7 mouse cellular contexts compared by ENCODE assay signal in the genomic region with DNA sequence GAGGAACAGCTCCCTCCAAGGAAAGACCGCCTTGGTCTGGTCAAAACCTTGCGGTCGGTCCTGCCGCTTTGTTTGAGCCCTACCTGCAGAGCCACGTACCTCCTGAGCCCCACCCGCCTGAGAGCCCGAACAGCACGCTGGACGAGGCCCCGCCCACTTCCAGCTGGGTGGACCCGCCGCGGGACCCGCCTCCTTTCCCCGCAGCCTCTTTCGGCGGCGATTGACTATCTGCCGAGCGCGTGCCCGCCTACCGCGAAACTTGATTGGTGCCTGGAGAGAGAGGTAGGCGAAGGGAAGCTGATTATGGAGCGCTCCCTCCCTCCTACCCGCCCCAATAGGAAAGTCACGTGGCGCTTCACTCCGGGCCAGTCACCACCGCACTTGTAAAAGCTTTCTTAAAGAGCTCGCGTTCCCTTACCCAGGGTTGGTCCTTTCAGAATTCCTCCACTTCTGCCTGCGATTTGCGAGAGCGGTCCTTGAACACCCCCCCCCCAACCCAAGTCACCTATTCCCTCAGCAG. TPM values are rescaled to one million over a fixed set of nuclear protein-coding genes. Genes with fewer than 3 reads are reported as not detected.
DNase-seq lines count a peak whose midpoint lies in the region; ATAC-seq lines count a peak whose summit lies in the region.

No protein-coding gene starts in this region.

- H3K4me2 ChIP-seq in embryonic facial prominence, embryonic 11.5 days (ENCODE audit: low read depth, low read length) = peak overlapping the region; percentile 90
- peak overlapping the region; percentile 91 for H3K4me2 ChIP-seq in midbrain, embryonic 13.5 days (replicated peaks)

- peaks cover 8% of the 10 kb centered on the region for H3K4me1 ChIP-seq in embryonic facial prominence, embryonic 11.5 days (ENCODE audit: control insufficient read depth, insufficient read depth, low read length)
- H3K4me1 ChIP-seq in limb, embryonic 10.5 days = peaks cover 74% of the 10 kb centered on the region
- H3K4me1 ChIP-seq in midbrain, embryonic 13.5 days (replicated peaks) = peaks cover 44% of the 10 kb centered on the region

- WGBS in embryonic facial prominence, embryonic 11.5 days = under 1% methylated on average over 36 of the region's 36 CpGs
- under 1% methylated on average over 36 of the region's 36 CpGs for WGBS in limb, embryonic 10.5 days
- WGBS in midbrain, embryonic 13.5 days = under 1% methylated on average over 36 of the region's 36 CpGs

- peak overlapping the region; percentile 98 for H3K9ac ChIP-seq in embryonic facial prominence, embryonic 11.5 days (replicated peaks; ENCODE audit: low read length)
- peak overlapping the region; percentile 96 for H3K9ac ChIP-seq in midbrain, embryonic 13.5 days (replicated peaks)

- H3K36me3 ChIP-seq in embryonic facial prominence, embryonic 11.5 days (replicated peaks; ENCODE audit: control insufficient read depth, insufficient read depth, low read depth, low read length) = no peaks in the 10 kb centered on the region
- H3K36me3 ChIP-seq in limb, embryonic 10.5 days = peaks cover 29% of the 10 kb centered on the region
- H3K36me3 ChIP-seq in midbrain, embryonic 13.5 days = peaks cover 18% of the 10 kb centered on the region

- peak; percentile 88 for ATAC-seq in embryonic facial prominence, embryonic 11.5 days (replicated peaks; ENCODE audit: insufficient number of reproducible peaks, low FRiP score, low TSS enrichment, low read depth)
- peak; percentile 78 for ATAC-seq in granulocyte monocyte progenitor cell, adult 5-6 weeks (replicated peaks; ENCODE audit: poor library complexity, severe bottlenecking)
- ATAC-seq in midbrain, embryonic 13.5 days = peak; percentile 91

- H3K27ac ChIP-seq in embryonic facial prominence, embryonic 11.5 days (replicated peaks; ENCODE audit: low read depth, low read length) = peak overlapping the region; percentile 98
- peak overlapping the region; percentile 98 for H3K27ac ChIP-seq in limb, embryonic 10.5 days
- H3K27ac ChIP-seq in midbrain, embryonic 13.5 days = peak overlapping the region; percentile 98

- no peaks in the 10 kb centered on the region for H3K27me3 ChIP-seq in embryonic facial prominence, embryonic 11.5 days (ENCODE audit: control insufficient read depth, insufficient read depth, low read length)
- H3K27me3 ChIP-seq in limb, embryonic 10.5 days (ENCODE audit: low read depth, poor library complexity, severe bottlenecking) = no peaks in the 10 kb centered on the region
- peaks cover 7% of the 10 kb centered on the region; the same call in 1 of the 2 replicates for H3K27me3 ChIP-seq in midbrain, embryonic 13.5 days

- H3K9me3 ChIP-seq in embryonic facial prominence, embryonic 11.5 days (replicated peaks; ENCODE audit: control insufficient read depth, low read length) = no peaks in the 10 kb centered on the region
- no peaks in the 10 kb centered on the region for H3K9me3 ChIP-seq in limb, embryonic 10.5 days (replicated peaks)
- no peaks in the 10 kb centered on the region for H3K9me3 ChIP-seq in midbrain, embryonic 13.5 days

- DNase-seq in adrenal gland, postnatal 14 days = peak; percentile 99
- peak; percentile 98 for DNase-seq in embryonic facial prominence, embryonic 11.5 days (ENCODE audit: low spot score)
- peak; percentile 99 for DNase-seq in kidney, adult 11 months
- peak; percentile 99 for DNase-seq in limb, embryonic 10.5 days (ENCODE audit: low spot score)
- DNase-seq in spleen, adult 12 weeks (ENCODE audit: low spot score) = peak; percentile 94

- H3K4me3 ChIP-seq in embryonic facial prominence, embryonic 11.5 days (ENCODE audit: low read depth, low read length) = peak overlapping the region; percentile 98
- peak overlapping the region; percentile 95 for H3K4me3 ChIP-seq in limb, embryonic 10.5 days
- H3K4me3 ChIP-seq in midbrain, embryonic 13.5 days (replicated peaks) = peak overlapping the region; percentile 90

RNA-seq across cellular contexts. Expression of gene Dusp7, which starts 0.8 kb away (rescaled TPM):
- 21.1 and 26.0 TPM in 2 replicates for total RNA-seq in adrenal gland, postnatal 14 days (2021)
- polyA plus RNA-seq in embryonic facial prominence, embryonic 11.5 days (2014; fragmentation: Nextera tagmentation; extraction: Ambion mirVana) = 52.2 and 55.1 TPM in 2 replicates
- 44.7 and 46.2 TPM in 2 replicates for total RNA-seq in granulocyte monocyte progenitor cell, adult 5-6 weeks (2014; fragmentation: Nextera tagmentation)
- 13.0 and 14.0 TPM in 2 replicates for total RNA-seq in granulocyte monocyte progenitor cell, adult 5-6 weeks (2017)
- 43.1 and 44.9 TPM in 2 replicates for polyA plus RNA-seq in limb, embryonic 10.5 days (2016; fragmentation: Nextera tagmentation; extraction: Ambion mirVana)
- 9.0 and 9.4 TPM in 2 replicates for polyA plus RNA-seq in midbrain, embryonic 13.5 days (2015; fragmentation: Nextera tagmentation; extraction: Ambion mirVana)

Comparison
In these comparisons a context has a peak if more than half of its experiments do, and no peak if none do; other contexts are left out.
1. Peak in every context shown above with its lines: DNase-seq, ATAC-seq, H3K4me3 ChIP-seq and H3K27ac ChIP-seq.